ENCODE assay signal across 23 mouse cellular contexts in the genomic region with DNA sequence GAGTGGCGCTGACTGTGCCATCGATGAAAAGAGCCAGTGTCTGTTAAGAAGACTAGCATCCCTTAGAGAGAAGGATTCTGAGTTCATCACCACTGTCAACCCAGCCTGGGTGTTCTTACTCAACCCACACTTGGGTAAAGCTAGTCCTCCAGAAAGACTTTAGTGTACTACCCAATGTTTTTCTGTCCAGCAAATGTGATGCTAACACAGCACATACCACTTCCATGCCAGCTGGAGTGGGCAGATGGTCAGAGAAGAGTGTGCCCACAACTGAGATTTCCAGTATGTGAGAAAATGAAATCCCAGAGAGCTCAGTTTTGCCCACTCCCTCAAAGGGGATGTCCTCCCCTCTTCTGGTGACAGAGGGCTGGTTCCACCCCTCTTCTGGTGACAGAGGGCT.
DNase-seq lines count a peak whose midpoint lies in the region; ATAC-seq lines count a peak whose summit lies in the region.
"Had no signal": no experiment of that assay in that cellular context is flagged by ENCODE, and none has a peak within 500 bp of the region (broad histone marks: within the 10 kb centered on the region; RNA-seq: fewer than 3 reads in every experiment).

No protein-coding gene starts in this region.

- peak; percentile 59; the same call in 1 of the 2 replicates for ATAC-seq in frontal cortex, adult (ENCODE audit: low TSS enrichment)
- ATAC-seq: CD4-positive, CD25-positive, alpha-beta regulatory T cell, adult 4 months; forebrain, embryonic 13.5 days; hindbrain, postnatal 0 days; inflammation-experienced regulatory T-cells, adult 6 months; intestine, embryonic 16.5 days had no signal

- no peak for DNase-seq in frontal cortex, postnatal 14 days (ENCODE audit: low spot score in 2 of 2)
- peak; percentile 9 to 11 for DNase-seq in right cerebral cortex, adult 2 months (ENCODE audit: low spot score in 2 of 2)
- no peak for DNase-seq in right cerebral cortex, adult 18-20 months
- peak; percentile 5 for DNase-seq in right cerebral cortex, postnatal 14 days
- peak; percentile 3 for DNase-seq in telencephalon, adult 2 months (ENCODE audit: low read depth, low spot score)
- DNase-seq in lung, adult 18-20 months, result no peak
- DNase-seq: adrenal gland, adult 2 months; adrenal gland, postnatal 25 days; cerebellum, adult 18-20 months; cerebellum, adult 9-11 months; cerebellum, postnatal 36 days; embryo, embryonic 11 days; gastrocnemius, postnatal 10 days; gastrocnemius, postnatal 36 days; heart, adult 2 months; heart, postnatal 14 days; heart, postnatal 4 days had no signal

Comparison
In these comparisons a context has a peak if more than half of its experiments do, and no peak if none do; other contexts are left out.
1. DNase-seq: peak in right cerebral cortex, adult 2 months (2 of 2), right cerebral cortex, postnatal 14 days (single experiment) and telencephalon, adult 2 months (single experiment); none in frontal cortex, postnatal 14 days (0 of 2), right cerebral cortex, adult 18-20 months (single experiment) and lung, adult 18-20 months (0 of 2).